Mouse (Mus musculus) lung, postnatal 14 days (tissue): ENCODE data around the gene Stn1.
"Not testable (repeated sequence)": the region's sequence is repeated elsewhere in the genome, so short reads cannot be mapped to it uniquely, and the experiment has no call there.

Experiments
- DNase-seq: peaks from one replicate; pipeline ENCODE4 v3.0.0; 2021

The Stn1 gene

GRCm38 (mm10) chr19:47537300-47537792 lies at the start of gene Stn1:
Gene Stn1, minus strand, starts transcription at chr19:47537507.
- peak; percentile 16 for DNase-seq

GRCm38 (mm10) chr19:47587009-47587408 lies 49.7 kb upstream of the Stn1 start:
- no peak for DNase-seq

- DNase-seq, result no peak
These were observed 48.5 kb upstream of the Stn1 start for GRCm38 (mm10) chr19:47585772-47586171.

- DNase-seq, result peak; percentile 43
These were observed 42.7 kb upstream of the Stn1 start for GRCm38 (mm10) chr19:47579788-47580631.

GRCm38 (mm10) chr19:47579225-47579787 lies 42.0 kb upstream of the Stn1 start, which contains the start of gene Slk:
Gene Slk, plus strand, starts transcription at chr19:47579678.
- peak; percentile 81 for DNase-seq

- peak; percentile 6 for DNase-seq
These were observed 41.4 kb upstream of the Stn1 start for GRCm38 (mm10) chr19:47578581-47579224.

GRCm38 (mm10) chr19:47573718-47574117 lies 36.4 kb upstream of the Stn1 start:
- no peak for DNase-seq

GRCm38 (mm10) chr19:47571981-47572380 lies 34.7 kb upstream of the Stn1 start:
- not testable (repeated sequence) for DNase-seq

- no peak for DNase-seq
These were observed 32.7 kb upstream of the Stn1 start for GRCm38 (mm10) chr19:47570042-47570441.

GRCm38 (mm10) chr19:47565994-47566393 lies 28.7 kb upstream of the Stn1 start:
- no peak for DNase-seq

- DNase-seq, result peak; percentile 43
These were observed 27.8 kb upstream of the Stn1 start for GRCm38 (mm10) chr19:47565031-47565654.

GRCm38 (mm10) chr19:47563715-47564114 lies 26.4 kb upstream of the Stn1 start:
- DNase-seq, result no peak

GRCm38 (mm10) chr19:47561996-47562441 lies 24.7 kb upstream of the Stn1 start:
- DNase-seq, result no peak

GRCm38 (mm10) chr19:47560544-47561161 lies 23.3 kb upstream of the Stn1 start:
- DNase-seq, result no peak

GRCm38 (mm10) chr19:47559751-47560512 lies 22.6 kb upstream of the Stn1 start:
- DNase-seq, result no peak

- no peak for DNase-seq
These were observed 21.8 kb upstream of the Stn1 start for GRCm38 (mm10) chr19:47559145-47559544.

- DNase-seq, result no peak
These were observed 12.3 kb upstream of the Stn1 start for GRCm38 (mm10) chr19:47549584-47549983.

- no peak for DNase-seq
These were observed 11.9 kb upstream of the Stn1 start for GRCm38 (mm10) chr19:47549174-47549573.

GRCm38 (mm10) chr19:47548432-47549076 lies 11.2 kb upstream of the Stn1 start:
- no peak for DNase-seq

GRCm38 (mm10) chr19:47545528-47545927 lies 8.2 kb upstream of the Stn1 start:
- no peak for DNase-seq

- no peak for DNase-seq
These were observed 7.7 kb upstream of the Stn1 start for GRCm38 (mm10) chr19:47545055-47545454.
